Mouse (Mus musculus) megakaryocyte-erythroid progenitor cell, adult 5-6 weeks (primary cell): ENCODE data around the gene Fam189a2. TPM values are rescaled to one million over a fixed set of nuclear protein-coding genes. Genes with fewer than 3 reads are reported as not detected.

Experiments used
- ATAC-seq: replicated peaks from 2 replicates; pipeline ENCODE4 v1.8.0; 2016; ENCODE audit warnings: mild to moderate bottlenecking, inconsistent platforms; ENCODE audit not compliant: severe bottlenecking, poor library complexity, low FRiP score, low TSS enrichment
- total RNA-seq, 2 experiments: library from RNA; stranded (forward) in 1 of 2; stranded (reverse) in 1 of 2; fragments of 200-1000, 215-1000 nt in 1 of 2; fragments of >200 nt in 1 of 2; fragmentation: Nextera tagmentation in 1 of 2; gene quantifications; 2 replicates each; pipeline ENCODE4 v1.2.3; 2014 to 2017

Fam189a2 gene
- total RNA-seq, 2 experiments from 2014 or later: not detected

DNA sequence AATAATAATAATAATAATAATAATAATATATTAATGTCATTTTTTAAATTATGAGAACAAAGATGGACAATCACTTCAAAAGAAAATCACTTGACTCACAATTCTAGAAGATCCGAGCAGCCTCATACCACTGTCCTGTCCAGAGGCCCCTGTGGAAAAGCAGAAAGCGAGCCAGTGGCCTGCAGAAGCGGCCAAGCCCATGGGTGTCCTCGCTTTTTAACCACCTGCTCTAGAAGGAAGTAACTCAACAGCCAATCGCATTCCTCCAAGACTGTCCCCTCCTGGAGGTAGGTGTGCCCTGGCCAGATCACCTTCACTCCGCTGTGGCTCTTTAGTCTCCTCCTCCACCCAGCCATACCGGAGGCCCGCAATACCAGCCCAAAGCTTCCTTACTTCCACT is 75.4 kb downstream of the Fam189a2 start:
- no peak for ATAC-seq

DNA sequence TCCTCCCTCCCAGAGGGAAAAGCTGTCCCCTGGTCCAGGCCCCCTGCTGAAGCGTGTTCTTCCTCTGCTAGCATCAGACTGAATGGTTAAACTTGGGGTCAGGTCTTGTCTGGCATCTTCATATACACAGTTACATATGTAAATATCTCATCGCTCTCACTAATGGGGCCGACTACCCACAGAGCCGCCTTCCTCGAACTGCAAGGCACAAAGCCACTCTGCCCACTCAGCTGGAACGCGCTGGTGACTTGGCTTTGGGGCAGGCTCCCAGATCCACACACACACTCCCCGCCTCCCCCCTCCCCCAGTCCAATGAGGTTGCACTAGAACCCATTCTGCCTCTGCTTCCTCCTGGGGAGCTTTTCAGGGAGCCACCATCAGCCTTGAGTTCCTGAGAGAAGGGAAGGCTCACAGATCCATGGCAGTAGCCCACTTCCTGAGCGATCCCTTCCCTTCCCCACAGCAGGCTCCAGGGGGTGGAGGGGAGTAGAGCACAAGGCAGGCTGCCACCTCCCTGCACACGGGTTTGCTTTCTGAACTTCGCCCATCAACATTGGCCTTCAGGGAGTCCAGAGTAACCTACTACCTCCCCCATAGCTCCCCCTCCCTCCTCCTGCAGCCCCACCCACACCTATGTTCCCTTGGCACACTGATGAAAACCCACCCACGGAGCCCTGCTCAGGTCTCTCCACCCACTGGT is 82.4 kb downstream of the Fam189a2 start:
- no peak for ATAC-seq

DNA sequence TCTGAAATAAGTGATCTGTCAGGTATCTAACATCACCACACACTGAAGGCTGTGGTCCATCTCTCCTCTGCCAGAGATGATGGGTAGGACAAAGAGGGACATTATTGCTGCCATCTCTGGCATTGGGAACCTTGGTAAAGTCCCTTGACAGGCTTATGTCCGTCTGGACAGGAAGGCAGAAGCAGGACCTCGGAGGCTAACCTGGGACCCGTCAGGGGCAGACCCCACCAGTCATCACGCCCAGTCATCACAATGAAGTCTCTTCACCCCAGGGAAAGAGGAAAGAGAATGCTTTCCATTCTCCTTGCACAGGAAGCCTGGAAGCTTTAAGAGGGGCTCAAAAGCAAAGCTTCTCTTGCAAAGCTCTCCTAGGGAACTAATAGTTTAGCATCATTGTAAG is 82.9 kb downstream of the Fam189a2 start:
- no peak for ATAC-seq

DNA sequence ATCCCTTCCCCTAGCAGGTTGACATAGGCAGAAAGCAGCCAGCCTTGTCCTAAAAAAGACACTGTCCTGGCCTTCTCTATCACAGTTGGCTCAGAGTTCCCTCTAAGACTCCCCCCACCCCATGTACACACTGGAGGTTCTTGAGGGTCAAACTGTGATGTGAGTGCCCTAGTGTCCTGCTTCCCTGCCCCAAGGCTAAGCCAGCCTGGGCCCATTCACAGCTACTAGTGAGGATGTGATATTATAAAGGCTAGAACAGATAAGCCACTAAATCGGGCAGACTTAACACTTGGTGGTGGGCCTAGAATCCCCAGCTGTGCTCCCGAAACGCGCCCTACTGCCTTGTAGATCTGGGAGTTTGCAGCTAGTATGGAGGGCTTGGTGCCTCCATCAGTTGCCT is 84.1 kb downstream of the Fam189a2 start:
- no peak for ATAC-seq

DNA sequence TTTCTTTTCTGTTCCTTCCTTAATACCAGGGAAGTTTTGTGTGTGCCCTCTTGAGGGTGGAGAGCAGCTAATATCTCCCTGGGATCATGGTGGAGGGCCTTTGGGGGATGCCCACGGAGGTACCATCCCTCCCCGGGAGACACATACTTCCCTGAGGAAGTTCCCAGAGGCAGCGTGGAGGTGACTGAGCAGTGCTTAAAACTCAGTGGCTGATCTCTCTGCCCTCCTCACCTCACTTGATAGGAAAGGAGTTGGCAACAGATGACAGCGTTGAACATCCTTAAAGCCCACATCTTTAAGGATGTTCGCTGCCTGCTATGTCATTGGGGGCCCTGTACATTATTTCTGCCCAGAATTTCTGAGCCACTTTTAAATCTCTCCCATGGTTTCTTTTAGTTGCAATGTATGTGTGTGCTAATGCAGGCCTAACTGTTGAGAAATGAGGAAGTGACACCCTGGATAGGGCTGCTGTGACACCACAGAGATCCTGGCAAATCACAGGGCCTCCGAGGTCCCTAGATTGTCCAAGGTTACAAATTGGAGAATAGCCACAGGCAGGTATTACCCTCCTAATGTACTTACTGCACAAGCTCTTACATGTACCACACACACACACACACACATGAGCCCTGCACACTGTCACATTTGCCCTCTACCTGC is 84.7 kb downstream of the Fam189a2 start:
- ATAC-seq: no peak

DNA sequence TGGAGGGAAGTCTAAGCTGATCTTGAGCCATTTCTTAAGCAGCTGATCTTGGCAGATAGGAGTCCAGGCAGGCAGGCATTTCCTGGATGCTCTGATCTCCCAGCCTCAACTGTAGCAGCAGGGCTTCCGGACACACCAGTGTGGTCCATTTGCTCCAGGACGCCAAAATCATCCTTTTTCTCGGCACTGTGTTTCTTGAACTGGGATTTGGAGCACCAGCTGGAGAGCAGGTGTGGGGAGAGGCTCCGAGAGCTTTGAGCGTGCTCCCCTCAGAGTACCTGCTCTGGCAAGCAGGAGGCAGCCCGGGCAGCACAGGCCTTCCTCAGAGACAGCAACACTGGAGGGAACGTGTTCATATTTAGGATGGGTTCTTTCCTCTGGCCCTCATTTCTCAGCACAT is 87.9 kb downstream of the Fam189a2 start:
- no peak for ATAC-seq

DNA sequence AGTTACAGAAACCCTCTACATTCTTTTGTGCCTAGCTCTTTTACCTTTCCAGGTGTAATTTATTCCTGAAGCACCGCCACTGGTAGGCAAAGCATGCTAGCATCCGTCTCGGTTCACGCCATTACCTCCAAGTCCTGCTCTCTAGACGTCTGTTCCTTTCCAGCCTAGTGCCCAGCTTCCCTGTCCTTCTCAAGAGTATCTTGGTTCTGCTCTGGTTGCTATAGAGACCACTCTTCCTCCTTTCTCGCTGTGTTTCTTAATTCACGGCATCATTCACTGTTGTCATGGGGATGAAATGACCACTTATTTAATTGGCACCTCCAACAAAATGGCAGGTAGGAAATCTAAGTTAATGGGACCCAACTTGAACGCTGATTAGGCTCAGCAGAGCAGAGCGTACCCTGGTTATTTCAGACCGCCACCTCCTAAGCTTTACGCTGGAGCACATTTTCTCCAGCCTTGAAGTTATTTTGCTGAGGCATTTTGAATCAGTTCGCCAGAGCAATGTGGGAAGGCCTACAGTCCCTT is 89.3 kb downstream of the Fam189a2 start:
- ATAC-seq: no peak

DNA sequence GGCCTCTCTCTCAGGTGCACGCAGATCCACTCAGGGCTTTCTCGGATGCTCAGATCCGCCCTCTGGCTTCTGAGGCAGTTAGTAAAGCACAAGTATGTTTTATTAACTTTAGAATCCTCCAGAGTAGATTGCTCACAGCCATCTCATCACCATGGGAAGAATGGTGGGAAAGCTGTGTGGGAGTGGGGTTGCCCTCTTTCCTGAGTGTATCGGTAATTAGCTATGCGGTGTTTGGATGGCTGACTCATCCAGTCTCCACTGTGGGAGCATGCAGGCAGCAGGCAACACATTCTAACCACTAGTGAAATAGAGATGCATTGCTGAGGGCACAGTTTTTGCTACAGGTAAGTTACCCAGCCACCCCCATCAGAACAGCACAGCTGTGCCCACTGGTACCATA is 100.0 kb downstream of the Fam189a2 start:
- ATAC-seq: no peak

DNA sequence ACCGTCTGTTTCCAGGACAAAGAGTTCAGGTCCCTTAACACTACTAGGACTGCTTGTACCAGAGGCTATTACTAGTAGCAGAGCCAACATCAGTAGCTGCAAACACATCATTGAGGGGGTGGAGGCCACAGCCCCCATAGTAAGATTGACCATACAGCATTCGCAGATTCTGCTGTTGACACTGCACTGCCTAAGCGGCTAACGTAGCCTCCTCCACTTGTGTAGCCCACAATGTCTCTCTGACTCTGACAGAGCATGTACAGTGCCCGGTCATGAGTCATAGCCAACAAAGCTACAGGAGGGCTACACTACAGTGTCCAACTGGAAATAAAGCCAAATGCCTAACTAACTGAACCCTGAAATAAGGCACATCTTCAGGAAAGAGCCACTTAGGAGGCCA is 105.3 kb downstream of the Fam189a2 start:
- ATAC-seq: no peak

DNA sequence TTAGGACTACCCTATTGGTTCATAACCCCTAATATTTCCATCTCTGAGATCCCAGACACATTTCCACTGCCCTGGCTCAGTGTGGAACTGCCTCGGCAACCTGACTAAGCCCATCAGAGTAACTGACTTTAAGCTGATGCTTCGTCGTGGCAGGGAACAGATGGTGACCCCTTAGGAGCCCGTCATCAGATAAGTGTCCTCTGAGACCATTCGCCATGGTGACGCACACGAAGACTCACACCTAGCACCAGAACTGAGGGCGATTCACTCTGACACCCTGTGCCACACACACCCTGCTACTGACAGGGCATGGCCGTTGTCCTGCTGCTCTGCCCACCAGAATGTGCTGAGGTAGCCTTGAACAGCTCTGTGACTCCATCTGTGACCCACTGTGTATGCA is 106.0 kb downstream of the Fam189a2 start:
- no peak for ATAC-seq

DNA sequence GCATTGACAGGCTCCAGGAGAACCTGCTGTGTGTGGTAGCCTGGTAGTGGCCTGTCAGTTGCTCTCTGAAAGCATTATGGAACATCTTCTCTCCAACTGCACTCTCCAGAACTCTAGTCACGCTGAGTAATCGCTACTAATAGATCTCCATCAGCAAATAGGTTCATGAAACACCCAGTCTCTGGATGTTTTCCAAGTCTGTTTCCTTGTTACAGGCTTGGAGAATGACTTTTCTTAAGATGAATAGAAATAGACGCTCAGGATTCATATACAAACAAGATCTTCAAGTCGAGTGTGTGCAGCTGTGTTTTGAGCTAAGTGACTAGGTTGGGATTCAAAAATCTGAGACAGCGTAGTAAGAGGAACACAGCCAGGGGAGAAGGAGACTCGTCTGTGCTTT is 106.8 kb downstream of the Fam189a2 start:
- ATAC-seq: no peak

Other genes starting within 250 kb of the Fam189a2 start
- gene Tjp2, start 194.0 kb upstream of the Fam189a2 start, total RNA-seq (2014; fragmentation: Nextera tagmentation): 1.4 and 2.7 TPM in 2 replicates
- 2.3 and 3.6 TPM in 2 replicates for gene Tjp2, start 194.0 kb upstream of the Fam189a2 start, total RNA-seq (2017)
- 91.0 and 120 TPM in 2 replicates for gene Fxn, start 249.6 kb upstream of the Fam189a2 start, total RNA-seq (2014; fragmentation: Nextera tagmentation)
- gene Fxn, start 249.6 kb upstream of the Fam189a2 start, total RNA-seq (2017): 32.5 and 40.5 TPM in 2 replicates